Mouse (Mus musculus) urinary bladder, adult 18-20 months (tissue): Measurements from ENCODE around the gene H2afb1.
"Not testable (repeated sequence)": the region's sequence is repeated elsewhere in the genome, so short reads cannot be mapped to it uniquely, and the experiment has no call there.

Experiments used
- DNase-seq, 2 experiments: peaks; one replicate each; pipeline ENCODE4 v3.0.0; 2022; ENCODE audit warnings: low spot score in 2 of 2, mixed read lengths in 2 of 2

Gene H2afb1

DNA sequence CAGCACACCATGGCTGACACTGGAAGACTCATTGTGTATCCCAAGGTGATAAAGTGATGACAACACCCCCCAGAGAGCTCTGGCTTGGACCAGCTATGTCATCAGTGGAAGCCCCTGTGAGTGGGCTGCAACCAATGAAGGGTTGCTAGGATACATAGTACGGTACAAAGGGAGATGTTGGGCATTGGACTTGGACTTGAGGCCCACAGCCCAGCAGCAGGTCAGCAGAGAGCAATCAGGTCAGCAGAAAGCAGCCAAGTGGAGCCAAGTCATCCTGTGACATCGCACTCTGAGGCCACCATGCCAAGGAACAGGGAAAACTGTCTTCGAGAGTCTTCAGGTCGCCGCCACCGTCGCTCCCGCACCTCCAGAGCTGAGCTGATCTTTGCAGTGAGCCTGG is at the start of gene H2afb1:
H2afb1 (plus strand) TSS at position 301 of the 400 bp plus-strand sequence.
- not testable (repeated sequence) for DNase-seq

DNA sequence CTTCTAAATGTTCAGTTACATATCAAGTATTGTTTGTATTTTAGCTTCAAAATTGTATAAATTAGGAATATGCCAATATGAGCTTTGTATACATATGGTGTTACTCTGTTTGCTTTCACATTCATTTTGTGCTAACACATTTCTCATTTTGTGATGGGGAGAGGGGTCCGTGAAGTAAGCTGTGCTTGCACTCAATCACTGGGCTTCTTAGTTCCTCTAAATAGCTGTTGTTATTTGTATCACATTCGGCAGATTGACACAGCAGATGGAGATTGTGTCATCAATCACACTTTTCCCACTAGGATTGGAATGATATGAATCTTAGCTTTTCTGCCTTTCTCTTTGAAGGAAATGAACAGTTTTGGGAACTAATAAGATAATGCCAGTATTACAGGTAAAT is 21.5 kb downstream of the H2afb1 start:
- DNase-seq: no peak
